Mouse (Mus musculus) kidney, adult 8-10 months (tissue): ENCODE data around the gene Akr1b8.
"Not testable (repeated sequence)": the region's sequence is repeated elsewhere in the genome, so short reads cannot be mapped to it uniquely, and the experiment has no call there.

ENCODE experiments used
- DNase-seq, 2 experiments: peaks; one replicate each; pipeline ENCODE4 v3.0.0; 2022

Akr1b8 gene

GRCm38 (mm10) chr6:34353658-34354353 is at the start of gene Akr1b8:
Akr1b8 (plus strand) TSS chr6:34354119.
- DNase-seq: no peak

- DNase-seq: peak in 1 of 2 experiments; percentile 47
Observed at GRCm38 (mm10) chr6:34304675-34305241, 49.2 kb upstream of the Akr1b8 start.

- no peak for DNase-seq
Observed at GRCm38 (mm10) chr6:34306797-34307196, 47.1 kb upstream of the Akr1b8 start.

GRCm38 (mm10) chr6:34309526-34309925 is 44.4 kb upstream of the Akr1b8 start:
- peak in 1 of 2 experiments; percentile 48 for DNase-seq

- no peak for DNase-seq
Observed at GRCm38 (mm10) chr6:34310023-34310595, 43.8 kb upstream of the Akr1b8 start.

- no peak for DNase-seq
Observed at GRCm38 (mm10) chr6:34313386-34313785, 40.5 kb upstream of the Akr1b8 start.

GRCm38 (mm10) chr6:34313921-34314320 is 40.0 kb upstream of the Akr1b8 start:
- DNase-seq: peak in 1 of 2 experiments; percentile 44

GRCm38 (mm10) chr6:34316854-34317771 is 36.8 kb upstream of the Akr1b8 start, which contains the start of gene Akr1b3:
Akr1b3 (minus strand) TSS chr6:34317478.
- DNase-seq: peak; percentile 90 to 91

GRCm38 (mm10) chr6:34318172-34318571 is 35.7 kb upstream of the Akr1b8 start:
- peak; percentile 12 to 24 for DNase-seq

- no peak for DNase-seq
Observed at GRCm38 (mm10) chr6:34318636-34319035, 35.3 kb upstream of the Akr1b8 start.

GRCm38 (mm10) chr6:34322121-34322520 is 31.8 kb upstream of the Akr1b8 start:
- no peak for DNase-seq

- DNase-seq: no peak
Observed at GRCm38 (mm10) chr6:34331379-34331778, 22.5 kb upstream of the Akr1b8 start.

GRCm38 (mm10) chr6:34331804-34332203 is 22.1 kb upstream of the Akr1b8 start:
- not testable (repeated sequence) for DNase-seq

GRCm38 (mm10) chr6:34334673-34335072 is 19.2 kb upstream of the Akr1b8 start:
- peak in 1 of 2 experiments; percentile 18 for DNase-seq

- DNase-seq: no peak
Observed at GRCm38 (mm10) chr6:34337799-34338198, 16.1 kb upstream of the Akr1b8 start.

GRCm38 (mm10) chr6:34341991-34342390 is 11.9 kb upstream of the Akr1b8 start:
- no peak for DNase-seq

GRCm38 (mm10) chr6:34342476-34342875 is 11.4 kb upstream of the Akr1b8 start:
- DNase-seq: no peak

GRCm38 (mm10) chr6:34343426-34343825 is 10.5 kb upstream of the Akr1b8 start:
- no peak for DNase-seq

GRCm38 (mm10) chr6:34344135-34344850 is 9.6 kb upstream of the Akr1b8 start:
- DNase-seq: no peak

GRCm38 (mm10) chr6:34344935-34345334 is 9.0 kb upstream of the Akr1b8 start:
- peak; percentile 10 to 11 for DNase-seq

- peak; percentile 32 to 60 for DNase-seq
Observed at GRCm38 (mm10) chr6:34346096-34346898, 7.6 kb upstream of the Akr1b8 start.
